Mouse (Mus musculus) olfactory bulb, adult 2 months (tissue): ENCODE results near the gene Gm14409. TPM values are rescaled to one million over a fixed set of nuclear protein-coding genes. Genes with fewer than 3 reads are reported as not detected.
"Not testable (repeated sequence)": the region's sequence is repeated elsewhere in the genome, so short reads cannot be mapped to it uniquely, and the experiment has no call there.

ENCODE experiments used
- H3K27ac ChIP-seq: fragments of 200-500 bp; 2 replicates; pipeline ENCODE4 v1.5.1; 2012; ENCODE audit warnings: low read depth, low read length; ENCODE audit not compliant: insufficient read depth
- H3K4me1 ChIP-seq: fragments of 200-500 bp; 2 replicates; pipeline ENCODE4 v1.6.1; 2012; ENCODE audit warnings: low read length; ENCODE audit not compliant: control insufficient read depth, insufficient read depth
- H3K4me3 ChIP-seq: fragments of 200-500 bp; 2 replicates; pipeline ENCODE4 v1.5.1; 2012; ENCODE audit warnings: mild to moderate bottlenecking, low read depth, low read length, moderate library complexity; ENCODE audit not compliant: insufficient read depth
- WGBS: fragments of 180-500 bp; shearing (Covaris S2); methylation state at CpG from one replicate; pipeline ENCODE4 v1.1.7; 2018; 5-methylcytosine and 5-hydroxymethylcytosine counted together
- polyA plus RNA-seq: library from polyadenylated mRNA; stranded (reverse); fragments of >200 nt; gene quantifications from 2 replicates; pipeline ENCODE4 v1.2.4, GENCODE M21; 2012; ENCODE audit warnings: low replicate concordance; ENCODE audit not compliant: missing spikeins, insufficient read depth, insufficient read length

Gene Gm14409
- polyA plus RNA-seq = not detected in 2 replicates

DNA sequence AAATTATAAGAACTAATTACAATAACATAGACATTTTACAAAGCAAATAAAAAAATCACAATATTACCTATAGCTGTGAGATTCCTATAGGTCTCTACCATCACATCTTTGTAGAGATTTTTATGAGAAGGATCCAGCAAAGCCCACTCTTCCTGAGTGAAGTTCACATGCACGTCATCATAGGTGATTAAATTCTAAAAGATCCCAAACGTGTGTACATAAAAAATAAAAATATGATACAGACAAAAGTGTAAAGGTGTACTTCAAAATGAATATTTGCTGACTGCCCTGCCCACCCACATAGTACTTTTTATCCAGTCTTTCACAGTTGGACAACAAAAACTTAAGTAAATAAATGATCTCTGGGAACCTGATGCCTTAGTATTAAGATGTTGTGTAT is at the start of gene Gm14409:
Gm14409 (minus strand) TSS at position 101 of the 400 bp plus-strand sequence.
- not testable (repeated sequence) for H3K4me3 ChIP-seq, H3K27ac ChIP-seq, H3K4me1 ChIP-seq
- no CpG with 5 or more reads among the region's 2 CpGs for WGBS

DNA sequence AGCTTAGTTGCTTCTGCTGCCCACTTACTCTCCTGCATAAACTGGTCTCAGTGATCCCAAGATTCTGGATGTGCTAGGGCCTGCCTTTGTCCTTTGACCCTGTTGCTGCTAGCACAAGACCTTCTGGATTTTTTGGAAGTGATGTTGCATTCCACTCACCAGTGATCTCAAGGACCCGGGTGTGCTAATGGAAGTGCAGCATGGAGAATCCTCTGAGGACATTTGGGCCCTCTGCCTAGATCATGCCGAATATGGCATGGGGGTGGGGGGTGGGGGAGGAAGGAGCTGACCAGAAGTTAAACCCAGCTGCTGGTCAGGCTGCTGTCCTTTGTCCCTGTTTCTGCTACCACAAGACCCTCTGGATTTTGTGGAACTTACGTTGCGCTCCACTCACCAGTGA is 42.8 kb upstream of the Gm14409 start:
- H3K4me1 ChIP-seq, H3K27ac ChIP-seq, H3K4me3 ChIP-seq: not testable (repeated sequence)
- 91% methylated on average over 4 of the region's 4 CpGs for WGBS

DNA sequence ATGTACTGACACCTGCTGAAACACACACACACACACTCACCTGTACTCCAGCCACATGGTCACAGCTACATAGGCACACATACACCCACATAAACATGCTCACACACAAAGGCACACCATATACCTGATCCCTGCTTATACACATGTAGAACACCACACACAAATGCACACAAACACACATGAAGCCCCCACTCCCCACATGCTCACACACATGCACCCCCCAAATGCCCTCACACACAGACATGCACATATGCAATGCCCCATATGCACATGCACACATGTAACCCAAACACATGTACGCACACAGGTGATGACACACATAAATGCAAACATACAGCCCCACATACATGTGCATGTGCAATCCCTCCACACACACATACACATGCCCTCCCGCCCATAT is 38.1 kb upstream of the Gm14409 start:
- WGBS = no CpG with 5 or more reads among the region's 2 CpGs
- H3K4me3 ChIP-seq, H3K27ac ChIP-seq, H3K4me1 ChIP-seq: not testable (repeated sequence)

DNA sequence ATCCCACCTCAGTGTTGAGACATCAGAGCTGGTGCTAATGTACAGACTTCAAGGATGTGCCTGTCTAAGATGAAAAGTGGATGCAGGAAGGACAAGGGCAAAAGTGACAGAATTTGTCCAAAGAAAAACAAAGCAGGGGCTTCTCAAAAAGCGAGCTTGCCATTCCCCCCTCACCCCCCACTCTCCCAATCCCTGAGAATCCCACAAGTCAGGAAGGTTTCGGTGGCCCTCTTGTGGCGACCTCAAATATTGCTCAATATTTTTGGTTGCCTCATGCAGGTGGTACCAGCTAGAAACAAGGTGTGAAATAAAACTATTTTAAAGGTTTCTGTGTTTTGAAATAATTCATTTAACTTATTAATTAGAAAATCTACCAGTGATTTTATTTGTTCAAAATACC is 16.9 kb upstream of the Gm14409 start:
- not testable (repeated sequence) for H3K4me3 ChIP-seq
- WGBS = 18% methylated on average over 3 of the region's 3 CpGs

DNA sequence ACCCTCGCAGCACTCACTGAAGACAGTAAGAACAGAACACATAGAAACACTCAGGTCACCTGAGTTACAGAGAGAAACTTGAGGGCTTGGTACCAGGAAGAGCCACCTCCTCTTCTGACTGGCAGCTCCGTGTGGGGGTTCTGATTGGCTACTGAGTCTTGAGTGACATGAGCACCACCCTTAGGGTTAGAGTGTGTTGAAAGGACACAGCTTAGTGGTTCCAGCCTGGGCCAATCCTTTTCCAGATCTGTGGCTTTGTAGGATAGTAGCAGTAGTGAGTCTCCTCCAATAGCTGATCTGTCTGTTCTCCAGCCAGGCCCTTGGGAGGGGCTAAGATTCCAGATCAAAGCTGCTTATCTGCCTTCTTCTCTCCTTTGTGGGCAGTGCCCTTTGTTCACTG is 10.9 kb upstream of the Gm14409 start:
- H3K27ac ChIP-seq, H3K4me3 ChIP-seq, H3K4me1 ChIP-seq: not testable (repeated sequence)
- 69% methylated on average over 2 of the region's 2 CpGs for WGBS

More for the DNA sequence above, 16.9 kb upstream of the Gm14409 start:
- H3K27ac ChIP-seq, H3K4me1 ChIP-seq: not testable (repeated sequence)

DNA sequence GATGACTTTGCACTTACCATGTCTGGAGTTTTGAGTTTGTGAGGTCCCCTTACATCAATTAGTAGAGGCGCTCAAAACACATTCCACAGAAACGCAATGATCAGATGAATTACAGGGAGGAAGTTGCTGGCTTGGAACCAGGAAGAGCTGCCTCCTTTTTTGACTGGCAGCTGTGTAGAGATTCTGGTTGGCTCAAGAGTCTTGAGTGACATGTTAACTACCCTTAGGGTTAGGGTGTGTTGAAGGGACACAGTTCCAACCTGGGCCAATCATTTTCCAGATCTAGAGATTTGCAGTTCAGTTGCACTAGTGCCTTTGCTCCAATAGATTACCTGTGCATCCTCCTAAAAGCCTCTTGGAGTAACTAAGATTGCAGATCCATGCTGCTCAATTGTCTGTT is 5.4 kb upstream of the Gm14409 start:
- not testable (repeated sequence) for H3K27ac ChIP-seq, H3K4me3 ChIP-seq, H3K4me1 ChIP-seq
- 78% methylated on average over 2 of the region's 2 CpGs for WGBS

DNA sequence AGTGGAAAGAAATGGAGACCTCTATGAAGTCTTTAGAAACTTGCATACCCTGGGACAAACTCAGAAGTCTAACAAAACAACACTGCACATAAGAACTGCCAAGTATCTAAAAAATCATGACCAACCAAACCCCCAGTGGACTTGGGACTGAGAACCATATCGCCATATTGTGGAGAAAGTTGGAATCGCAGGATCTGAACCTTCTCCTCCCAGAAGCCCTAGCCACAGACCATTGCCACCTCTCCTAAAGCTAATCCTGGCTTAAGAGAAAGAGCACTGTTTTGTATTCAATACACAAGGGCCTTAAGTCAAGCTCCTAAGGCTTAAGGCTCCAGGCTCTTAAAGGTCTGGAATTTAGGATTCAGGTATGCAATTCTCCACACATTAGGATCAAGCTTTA is 19.4 kb downstream of the Gm14409 start:
- WGBS = 89% methylated on average over 2 of the region's 2 CpGs
- not testable (repeated sequence) for H3K4me3 ChIP-seq, H3K4me1 ChIP-seq, H3K27ac ChIP-seq

DNA sequence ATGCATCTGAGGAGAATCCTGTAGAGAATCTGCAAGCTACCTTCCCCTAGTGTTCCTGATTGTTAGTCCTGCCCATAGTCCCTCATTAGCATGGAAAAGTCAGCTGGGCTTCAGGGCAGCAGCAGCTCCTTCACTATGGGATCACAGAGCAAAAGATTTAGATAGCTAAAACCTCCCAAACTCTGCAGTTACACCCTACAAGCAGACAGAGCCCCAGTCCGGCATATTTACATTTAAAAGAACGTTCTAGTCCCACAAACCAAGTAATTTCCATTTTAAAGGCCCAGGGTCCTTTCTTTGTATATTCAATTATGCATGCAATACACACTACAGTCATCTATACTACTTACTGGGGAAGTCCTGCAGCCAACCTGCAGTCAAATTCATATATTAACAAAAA is 36.4 kb downstream of the Gm14409 start:
- not testable (repeated sequence) for H3K27ac ChIP-seq, H3K4me3 ChIP-seq, H3K4me1 ChIP-seq
- 22% methylated on average over 2 of the region's 2 CpGs for WGBS

Other genes starting within 250 kb of the Gm14409 start
- gene Gm14401, start 192.7 kb downstream of the Gm14409 start, polyA plus RNA-seq = not detected in 2 replicates
- gene Gm14410, start 60.6 kb downstream of the Gm14409 start, polyA plus RNA-seq = not detected in 2 replicates
- gene Gm14412, start 57.3 kb upstream of the Gm14409 start, polyA plus RNA-seq = not detected in 2 replicates
- gene Gm14418, start 131.3 kb upstream of the Gm14409 start, polyA plus RNA-seq = not detected in 2 replicates
- 263 TPM in 1 of 2 replicates, not detected in the other for gene Zfp970, start 197.7 kb upstream of the Gm14409 start, polyA plus RNA-seq
- not detected in 2 replicates for gene Gm14403, start 231.2 kb upstream of the Gm14409 start, polyA plus RNA-seq